Mouse (Mus musculus): Measurements from ENCODE around the gene Pdcl3.
"Not testable (repeated sequence)": the region's sequence is repeated elsewhere in the genome, so short reads cannot be mapped to it uniquely, and the experiment has no call there.

Pdcl3 gene

DNA sequence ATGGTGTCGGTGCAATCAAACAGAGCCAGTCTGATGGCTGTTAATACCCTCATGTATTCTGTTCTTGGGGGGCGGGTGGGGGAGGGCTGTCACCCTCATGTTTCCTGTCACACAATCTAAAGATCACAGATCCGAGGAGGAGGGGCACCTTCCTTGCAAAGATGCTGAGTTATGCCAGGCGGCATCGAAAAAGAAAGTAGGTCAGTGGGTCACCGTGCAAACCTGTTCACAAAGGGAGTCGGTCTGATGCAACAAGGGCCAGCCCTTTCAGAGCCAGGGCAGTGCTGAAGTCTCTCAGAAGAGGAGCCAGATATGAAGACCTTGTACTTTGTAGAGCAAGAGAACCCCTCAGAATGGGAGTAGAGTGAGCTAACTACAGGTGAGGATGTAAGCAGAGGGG lies 39.7 kb downstream of the Pdcl3 start:
- DNase-seq (ENCODE audit: low read depth) = peak; percentile 67

GRCm38 (mm10) chr1:39025840-39026239 lies 40.4 kb downstream of the Pdcl3 start:
- peak; percentile 14 for DNase-seq (ENCODE audit: low read depth)

DNA sequence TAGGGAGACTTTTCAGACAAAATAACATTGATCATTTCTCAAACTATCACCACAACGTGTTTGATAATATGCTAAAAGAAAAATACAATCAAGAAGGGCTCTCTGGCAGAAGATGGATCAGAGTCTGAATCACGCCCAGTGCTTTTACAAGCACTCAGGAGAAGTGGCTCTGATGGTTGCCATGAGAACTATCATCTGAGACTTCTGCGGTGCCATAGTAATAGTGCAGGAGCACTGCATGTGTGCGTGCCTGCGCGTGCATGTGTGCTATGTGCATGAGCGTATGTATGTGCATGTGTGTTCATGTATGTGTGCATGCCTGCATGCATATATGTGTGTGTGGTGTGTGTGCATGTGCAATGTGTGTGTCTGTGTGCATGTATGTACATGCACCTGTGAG lies 43.8 kb downstream of the Pdcl3 start:
- no peak for DNase-seq (ENCODE audit: low read depth)

DNA sequence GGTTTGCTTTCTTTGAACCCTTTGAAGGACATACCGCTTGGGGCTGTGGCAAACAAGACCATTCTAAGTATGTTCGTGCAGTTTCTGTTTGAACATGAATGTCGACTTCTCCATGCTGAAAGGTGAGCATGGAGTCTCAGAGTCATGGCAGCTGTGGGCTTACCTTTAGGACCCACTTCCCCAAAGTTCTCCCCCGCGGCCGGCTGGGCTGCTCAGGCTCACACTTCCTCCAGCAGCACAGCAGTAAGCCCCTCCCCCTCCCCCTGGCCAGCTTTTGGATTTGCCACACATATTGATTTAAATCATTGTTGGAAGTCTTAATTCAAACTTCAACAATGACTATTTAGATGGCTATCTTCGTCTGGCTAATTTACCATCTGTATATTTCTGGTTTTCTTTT lies 44.7 kb downstream of the Pdcl3 start:
- DNase-seq (ENCODE audit: low read depth) = no peak

DNA sequence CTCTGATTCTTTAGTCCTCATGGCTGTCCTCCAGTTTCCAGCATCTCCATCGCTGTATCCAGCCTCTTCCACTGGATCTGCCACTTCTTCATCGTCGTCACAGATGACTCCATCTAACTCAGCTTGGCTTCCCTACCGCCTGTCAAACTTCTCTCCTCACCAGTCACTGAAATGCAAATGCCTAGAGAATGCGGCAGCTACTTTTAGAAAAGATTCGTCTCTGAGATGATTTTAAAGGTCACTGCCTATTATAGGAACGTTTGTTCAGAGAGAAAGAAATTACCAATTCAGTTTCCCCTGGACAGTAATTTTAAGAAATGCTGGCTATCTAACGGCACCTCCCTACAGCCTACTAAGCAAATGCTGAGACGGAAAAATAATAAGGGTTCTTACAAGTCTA lies 50.4 kb downstream of the Pdcl3 start:
- DNase-seq (ENCODE audit: low read depth) = no peak

GRCm38 (mm10) chr1:39042188-39042587 lies 56.8 kb downstream of the Pdcl3 start:
- peak; percentile 22 for DNase-seq (ENCODE audit: low read depth)

- not testable (repeated sequence) for DNase-seq (ENCODE audit: low read depth)
Measured at GRCm38 (mm10) chr1:39044442-39044841, 59.0 kb downstream of the Pdcl3 start.

- no peak for DNase-seq (ENCODE audit: low read depth)
Measured at GRCm38 (mm10) chr1:39046689-39047088, 61.3 kb downstream of the Pdcl3 start.
